Mouse (Mus musculus): ENCODE results near the gene Rc3h1. TPM values are rescaled to one million over a fixed set of nuclear protein-coding genes. Genes with fewer than 3 reads are reported as not detected.

Gene Rc3h1
- polyA plus RNA-seq, 2 experiments = 7.9 TPM

DNA sequence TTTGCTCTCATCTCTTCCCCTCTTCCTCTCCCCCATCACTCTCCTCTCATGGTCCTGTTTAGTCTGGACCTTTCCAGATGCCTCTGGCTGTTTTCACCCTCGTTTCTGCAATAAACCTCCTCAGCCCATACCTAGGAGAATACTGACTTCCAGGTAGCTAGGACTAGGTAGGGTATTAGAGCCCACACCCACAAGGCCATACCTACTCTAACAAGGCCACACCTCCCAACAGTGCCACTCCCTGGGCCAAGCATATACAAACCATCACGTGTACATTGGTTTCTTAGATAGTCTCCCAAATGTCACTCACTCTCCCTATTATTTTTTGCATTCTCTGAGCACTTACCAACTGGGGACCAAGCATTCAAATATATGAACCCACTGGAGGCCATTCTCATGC, 21.2 kb upstream of the Rc3h1 start:
- 63% methylated on average over 2 of the region's 2 CpGs for WGBS
- no peaks in the 10 kb centered on the region for H3K9me3 ChIP-seq (ENCODE audit: control insufficient read depth, low read length)
- no peak for TF ChIP-seq POLR2A (IDR thresholded peaks at IDR 0.05; ENCODE audit: borderline replicate concordance, extremely low read depth, insufficient read depth, insufficient read length)
- H3K36me3 ChIP-seq (ENCODE audit: control insufficient read depth, insufficient read depth, low read length) = no peaks in the 10 kb centered on the region
- no peaks in the 10 kb centered on the region for H3K27me3 ChIP-seq (ENCODE audit: control insufficient read depth, insufficient read depth, low read length)
- no peaks in the 10 kb centered on the region for H3K4me1 ChIP-seq (ENCODE audit: control insufficient read depth, insufficient read depth, low read length)
- H3K27ac ChIP-seq (replicated peaks; ENCODE audit: low read depth, low read length) = no peak overlapping the region
- H3K4me2 ChIP-seq (replicated peaks; ENCODE audit: low read depth, low read length, severe bottlenecking) = no peak overlapping the region
- ATAC-seq (ENCODE audit: low FRiP score, low read depth) = no peak
- H3K4me3 ChIP-seq (replicated peaks; ENCODE audit: low read length) = no peak overlapping the region
- no peak overlapping the region for H3K9ac ChIP-seq (ENCODE audit: low read depth, low read length, severe bottlenecking)
- DNase-seq (ENCODE audit: low spot score) = no peak

DNA sequence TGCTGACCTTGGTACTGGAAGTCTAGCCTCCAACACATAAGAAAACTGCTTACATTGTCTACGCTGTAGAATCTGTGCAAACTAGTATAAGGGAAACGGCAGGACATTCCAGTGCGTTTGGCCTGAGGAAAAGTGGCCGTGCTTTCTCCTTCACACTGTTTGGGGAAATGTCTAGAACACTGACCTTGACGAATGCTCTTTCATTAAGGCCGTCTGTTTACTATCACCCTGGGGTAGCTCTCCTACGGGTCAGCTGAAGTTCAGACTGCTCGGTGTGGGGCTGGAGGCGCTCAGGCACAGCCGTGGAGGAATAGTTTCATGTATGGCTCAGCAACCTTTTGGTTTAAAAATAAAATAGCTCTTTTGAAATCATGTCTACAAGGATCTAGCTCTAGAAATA, 6.5 kb upstream of the Rc3h1 start:
- no peaks in the 10 kb centered on the region for H3K4me1 ChIP-seq (ENCODE audit: control insufficient read depth, insufficient read depth, low read length)
- TF ChIP-seq POLR2A (IDR thresholded peaks at IDR 0.05; ENCODE audit: borderline replicate concordance, extremely low read depth, insufficient read depth, insufficient read length) = no peak
- 27% methylated on average over 10 of the region's 10 CpGs for WGBS
- ATAC-seq (ENCODE audit: low FRiP score, low read depth) = no peak; the same call in 1 of the 2 replicates
- no peaks in the 10 kb centered on the region for H3K9me3 ChIP-seq (ENCODE audit: control insufficient read depth, low read length)
- no peaks in the 10 kb centered on the region for H3K27me3 ChIP-seq (ENCODE audit: control insufficient read depth, insufficient read depth, low read length)
- no peak for DNase-seq (ENCODE audit: low spot score)
- no peak overlapping the region for H3K4me2 ChIP-seq (replicated peaks; ENCODE audit: low read depth, low read length, severe bottlenecking)
- H3K27ac ChIP-seq (replicated peaks; ENCODE audit: low read depth, low read length) = no peak overlapping the region
- no peak overlapping the region for H3K4me3 ChIP-seq (replicated peaks; ENCODE audit: low read length)
- no peaks in the 10 kb centered on the region for H3K36me3 ChIP-seq (ENCODE audit: control insufficient read depth, insufficient read depth, low read length)
- H3K9ac ChIP-seq (ENCODE audit: low read depth, low read length, severe bottlenecking) = no peak overlapping the region

DNA sequence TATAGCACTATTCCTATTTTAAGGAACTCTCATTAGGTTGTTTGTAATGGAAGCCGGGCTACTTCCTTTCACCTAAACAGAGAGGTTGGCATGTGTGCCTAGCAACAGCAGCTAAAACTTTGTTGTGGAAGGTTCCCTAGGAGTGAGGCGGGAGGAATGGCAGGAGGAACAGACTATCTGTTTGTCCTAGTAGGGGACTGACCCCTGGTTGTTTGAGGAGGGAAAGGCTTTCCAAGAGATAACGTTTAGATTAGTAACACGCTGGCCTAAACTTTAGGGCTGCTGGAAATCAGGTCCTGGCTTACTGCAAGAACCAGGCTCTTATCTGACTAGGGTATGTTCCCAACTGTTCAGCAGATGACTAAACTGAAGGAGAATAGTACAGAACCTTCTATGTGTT, 2.2 kb upstream of the Rc3h1 start:
- Histone ChIP-seq H3K27me3 (ENCODE audit: control insufficient read depth, insufficient read depth, low read length) (no peaks in the 10 kb centered on the region), H3K36me3 (ENCODE audit: control insufficient read depth, insufficient read depth, low read length) (no peaks in the 10 kb centered on the region), H3K4me1 (ENCODE audit: control insufficient read depth, insufficient read depth, low read length) (peaks cover 6% of the 10 kb centered on the region), H3K4me3 (replicated peaks; ENCODE audit: low read length) (no peak overlapping the region), H3K27ac (replicated peaks; ENCODE audit: low read depth, low read length) (no peak overlapping the region), H3K9ac (ENCODE audit: low read depth, low read length, severe bottlenecking) (no peak overlapping the region), H3K9me3 (ENCODE audit: control insufficient read depth, low read length) (no peaks in the 10 kb centered on the region), H3K4me2 (replicated peaks; ENCODE audit: low read depth, low read length, severe bottlenecking) (no peak overlapping the region)
- no peak for TF ChIP-seq POLR2A (IDR thresholded peaks at IDR 0.05; ENCODE audit: borderline replicate concordance, extremely low read depth, insufficient read depth, insufficient read length)
- ATAC-seq (ENCODE audit: low FRiP score, low read depth) (no peak), DNase-seq (ENCODE audit: low spot score) (no peak)
- WGBS = 48% methylated on average over 4 of the region's 4 CpGs

DNA sequence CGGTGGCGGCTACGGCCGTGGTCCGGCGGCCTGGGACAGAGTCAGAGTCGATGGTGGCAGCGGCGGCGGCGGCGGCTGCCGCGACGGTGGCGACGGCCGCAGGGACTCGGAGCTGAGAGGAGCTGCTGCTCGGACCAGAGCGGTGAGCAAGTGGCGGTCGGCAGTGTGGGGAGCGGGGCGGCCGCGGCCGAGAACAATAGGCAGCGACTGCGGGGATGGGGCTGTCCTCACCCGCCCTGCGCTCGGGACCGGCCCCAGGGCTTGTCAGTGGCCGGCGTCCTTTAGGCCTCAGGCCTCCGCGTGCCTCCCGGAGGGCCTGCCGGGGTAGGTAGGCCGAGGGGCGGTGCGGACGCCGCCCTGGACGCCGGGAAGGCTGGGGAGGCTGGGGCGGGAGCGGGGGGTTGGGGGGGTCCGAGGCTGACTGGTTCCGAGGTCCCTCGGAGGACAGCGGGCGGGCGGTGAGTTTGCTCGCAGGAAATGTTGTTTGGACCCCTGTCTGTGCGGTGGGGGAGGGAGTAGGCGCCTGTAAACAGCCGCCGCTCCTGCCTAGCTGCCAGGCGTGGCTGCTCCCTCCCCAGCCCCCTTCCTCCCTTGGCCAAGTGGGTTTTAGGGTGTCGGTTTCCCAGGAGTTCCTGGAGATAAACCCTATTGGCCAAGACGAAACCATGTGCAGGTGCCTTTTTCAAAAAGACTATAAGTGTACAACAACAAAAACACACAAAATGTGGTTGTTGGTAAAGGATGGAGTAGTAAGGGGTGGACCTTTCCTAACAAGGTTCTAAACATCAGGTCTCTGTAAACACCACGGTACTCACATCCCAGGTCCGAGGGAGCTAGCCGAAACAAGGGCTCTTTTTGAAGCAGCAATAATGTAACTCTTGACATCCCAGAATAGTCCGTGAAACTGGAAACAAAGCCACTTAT, 602 bp downstream of the Rc3h1 start:
- peak; percentile 66 for ATAC-seq (ENCODE audit: low FRiP score, low read depth)
- WGBS = 0% methylated on average over 29 of the region's 67 CpGs

DNA sequence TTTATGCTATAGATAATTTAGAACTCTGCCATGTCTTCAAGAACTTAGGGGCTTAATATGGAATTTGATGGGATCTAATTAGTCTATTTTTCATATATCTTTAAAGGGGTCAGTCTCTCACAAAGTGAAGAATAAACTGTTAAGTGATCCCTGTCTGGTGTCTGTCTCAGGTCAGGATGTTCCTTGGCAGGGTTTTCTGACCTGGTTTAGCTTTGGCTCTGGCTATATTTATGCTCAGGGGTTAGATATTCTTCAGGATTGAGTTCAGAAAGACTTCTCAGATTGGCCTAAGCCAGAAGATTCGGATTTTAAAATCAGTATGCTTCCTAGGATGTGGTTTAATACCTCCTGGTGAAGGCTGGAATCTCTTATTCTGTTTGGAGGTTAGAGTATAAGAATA, 4.0 kb downstream of the Rc3h1 start:
- WGBS = 94% methylated on average over 1 of the region's 1 CpGs
- ATAC-seq (ENCODE audit: low FRiP score, low read depth) (no peak), DNase-seq (ENCODE audit: low spot score) (no peak)
- no peaks in the 10 kb centered on the region for H3K9me3 ChIP-seq (ENCODE audit: control insufficient read depth, low read length)
- H3K4me1 ChIP-seq (ENCODE audit: control insufficient read depth, insufficient read depth, low read length) = peaks cover 8% of the 10 kb centered on the region
- no peak overlapping the region for H3K9ac ChIP-seq (ENCODE audit: low read depth, low read length, severe bottlenecking)
- no peak overlapping the region for H3K27ac ChIP-seq (replicated peaks; ENCODE audit: low read depth, low read length)
- no peaks in the 10 kb centered on the region for H3K36me3 ChIP-seq (ENCODE audit: control insufficient read depth, insufficient read depth, low read length)
- no peak overlapping the region for H3K4me2 ChIP-seq (replicated peaks; ENCODE audit: low read depth, low read length, severe bottlenecking)
- TF ChIP-seq POLR2A (IDR thresholded peaks at IDR 0.05; ENCODE audit: borderline replicate concordance, extremely low read depth, insufficient read depth, insufficient read length) = no peak
- H3K4me3 ChIP-seq (replicated peaks; ENCODE audit: low read length) = no peak overlapping the region
- H3K27me3 ChIP-seq (ENCODE audit: control insufficient read depth, insufficient read depth, low read length) = no peaks in the 10 kb centered on the region

More for the DNA sequence above, 602 bp downstream of the Rc3h1 start:
- peak; percentile 43 for DNase-seq (ENCODE audit: low spot score)
- no peak for TF ChIP-seq POLR2A (IDR thresholded peaks at IDR 0.05; ENCODE audit: borderline replicate concordance, extremely low read depth, insufficient read depth, insufficient read length)
- peak overlapping the region; percentile 63 for H3K4me2 ChIP-seq (replicated peaks; ENCODE audit: low read depth, low read length, severe bottlenecking)
- peak overlapping the region; percentile 94 for H3K9ac ChIP-seq (ENCODE audit: low read depth, low read length, severe bottlenecking)
- peaks cover 8% of the 10 kb centered on the region for H3K4me1 ChIP-seq (ENCODE audit: control insufficient read depth, insufficient read depth, low read length)
- peak overlapping the region; percentile 95 for H3K4me3 ChIP-seq (replicated peaks; ENCODE audit: low read length)
- H3K27ac ChIP-seq (replicated peaks; ENCODE audit: low read depth, low read length) = peak overlapping the region; percentile 87
- no peaks in the 10 kb centered on the region for H3K36me3 ChIP-seq (ENCODE audit: control insufficient read depth, insufficient read depth, low read length)
- H3K9me3 ChIP-seq (ENCODE audit: control insufficient read depth, low read length) = no peaks in the 10 kb centered on the region
- H3K27me3 ChIP-seq (ENCODE audit: control insufficient read depth, insufficient read depth, low read length) = no peaks in the 10 kb centered on the region

Measured in limb, embryonic 14.5 days (tissue).